Mouse (Mus musculus) heart, adult 2 months (tissue): ENCODE measurements at regions not wholly inside any gene's neighbourhood (a gene's known extent, or its start where the extent isn't known, plus 50 kb on each side); places are given as distances from the start of the nearest gene placed in this dataset.

Source experiments
- CTCF ChIP-seq: fragments of 200-600 bp; IDR thresholded peaks from 2 replicates; pipeline ENCODE4 v1.8.1; 2022; ENCODE audit warnings: antibody characterized with exemption, mild to moderate bottlenecking, moderate library complexity
- POLR2A ChIP-seq: fragments of 200-500 bp; IDR thresholded peaks from 2 replicates; pipeline ENCODE4 v1.6.1; 2011; ENCODE audit warnings: mild to moderate bottlenecking, low read depth, low read length, control low read depth; ENCODE audit not compliant: insufficient read depth

- TF ChIP-seq POLR2A = no peak
- TF ChIP-seq CTCF = no peak
Measured at GRCm38 (mm10) chr17:64908671-64909070, 72.8 kb upstream of the 4930583I09Rik start.
